Mouse (Mus musculus): ENCODE data around the gene Ankrd17. TPM values are rescaled to one million over a fixed set of nuclear protein-coding genes. Genes with fewer than 3 reads are reported as not detected.

Ankrd17 gene
- polyA plus RNA-seq, 1 experiment, result 47.1 TPM

DNA sequence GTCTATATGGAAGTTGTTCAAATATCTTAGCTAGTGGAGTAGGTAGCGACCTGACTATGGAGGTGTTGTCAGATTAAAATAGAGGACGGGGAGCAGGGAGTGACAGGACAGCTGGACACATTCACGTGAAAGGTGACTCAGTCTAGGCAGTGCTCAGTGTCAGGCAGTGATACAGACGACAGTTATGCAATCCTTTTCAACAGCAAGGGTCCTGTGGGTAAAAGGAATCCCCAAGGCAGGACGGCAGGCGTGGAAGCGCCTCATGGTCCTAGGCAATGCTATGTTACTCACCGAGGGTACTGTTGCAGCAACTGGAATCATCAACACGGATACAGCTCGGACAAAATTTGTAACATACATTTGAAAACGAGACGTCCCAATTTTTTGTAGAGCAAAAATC lies 149.2 kb downstream of the Ankrd17 start:
- Histone ChIP-seq H3K27ac (ENCODE audit: control insufficient read depth, insufficient read depth, low read length) (no peak overlapping the region), H3K4me1 (replicated peaks; ENCODE audit: control insufficient read depth, insufficient read depth, low read length) (no peaks in the 10 kb centered on the region), H3K36me3 (ENCODE audit: control insufficient read depth, insufficient read depth, low read length) (peaks cover 25% of the 10 kb centered on the region), H3K27me3 (ENCODE audit: control insufficient read depth, insufficient read depth, low read length) (no peaks in the 10 kb centered on the region), H3K4me3 (ENCODE audit: control insufficient read depth, insufficient read depth, low read length) (no peak overlapping the region)
- 98% methylated on average over 12 of the region's 12 CpGs for WGBS
- DNase-seq, result no peak
- TF ChIP-seq POLR2A (IDR thresholded peaks at IDR 0.05; ENCODE audit: control insufficient read depth, extremely low read depth, insufficient read depth, low read length, poor library complexity) (no peak), CTCF (IDR thresholded peaks at IDR 0.05; ENCODE audit: borderline replicate concordance, control insufficient read depth, extremely low read depth, insufficient read depth, low read length, poor library complexity) (no peak)

DNA sequence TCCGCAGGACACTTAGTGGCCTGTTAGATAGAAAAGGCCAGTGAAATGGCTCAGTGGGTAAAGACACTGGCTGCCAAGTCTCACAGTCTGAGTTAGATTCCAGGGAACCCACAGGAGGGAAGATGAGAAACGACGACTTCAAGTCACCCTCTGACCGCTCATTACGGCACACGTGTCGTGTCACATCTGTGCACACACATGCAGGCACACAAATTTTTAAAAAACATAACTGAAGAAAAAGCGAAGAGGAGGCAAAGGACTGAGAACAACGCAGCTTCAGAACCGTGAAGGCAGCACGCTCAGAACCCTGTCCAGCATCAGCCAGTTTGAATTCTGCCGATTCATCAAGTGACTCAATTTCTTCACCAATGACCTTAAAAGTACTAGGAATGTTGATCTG lies 153.0 kb downstream of the Ankrd17 start:
- H3K4me3 ChIP-seq (ENCODE audit: control insufficient read depth, insufficient read depth, low read length), result no peak overlapping the region
- no peak for TF ChIP-seq CTCF (IDR thresholded peaks at IDR 0.05; ENCODE audit: borderline replicate concordance, control insufficient read depth, extremely low read depth, insufficient read depth, low read length, poor library complexity)
- no peak for TF ChIP-seq POLR2A (IDR thresholded peaks at IDR 0.05; ENCODE audit: control insufficient read depth, extremely low read depth, insufficient read depth, low read length, poor library complexity)
- 98% methylated on average over 12 of the region's 12 CpGs for WGBS
- no peaks in the 10 kb centered on the region for H3K27me3 ChIP-seq (ENCODE audit: control insufficient read depth, insufficient read depth, low read length)
- no peak for DNase-seq
- peaks cover 23% of the 10 kb centered on the region for H3K36me3 ChIP-seq (ENCODE audit: control insufficient read depth, insufficient read depth, low read length)
- no peaks in the 10 kb centered on the region for H3K4me1 ChIP-seq (replicated peaks; ENCODE audit: control insufficient read depth, insufficient read depth, low read length)
- no peak overlapping the region for H3K27ac ChIP-seq (ENCODE audit: control insufficient read depth, insufficient read depth, low read length)

DNA sequence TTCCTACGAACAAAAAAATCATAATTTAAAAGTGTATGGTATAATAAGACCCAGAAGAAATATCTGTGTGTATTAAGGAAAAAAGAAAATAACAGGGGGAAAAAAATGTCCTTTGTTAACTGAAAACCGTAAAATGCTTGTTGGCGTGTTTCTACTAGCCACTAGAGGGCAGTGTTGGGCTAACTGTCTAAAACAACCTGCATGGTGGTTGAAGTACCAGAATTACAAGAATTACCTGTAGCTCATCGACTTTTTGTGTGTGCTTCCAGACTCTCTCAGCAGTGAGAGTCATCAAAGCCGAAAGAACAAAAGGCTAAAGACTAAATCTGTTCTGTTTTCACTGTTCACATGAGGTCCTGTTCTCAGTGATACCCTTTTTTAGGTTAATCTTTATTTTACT lies 163.2 kb downstream of the Ankrd17 start:
- no peaks in the 10 kb centered on the region for H3K36me3 ChIP-seq (ENCODE audit: control insufficient read depth, insufficient read depth, low read length)
- H3K27me3 ChIP-seq (ENCODE audit: control insufficient read depth, insufficient read depth, low read length), result no peaks in the 10 kb centered on the region
- peak; percentile 36 for DNase-seq
- H3K4me3 ChIP-seq (ENCODE audit: control insufficient read depth, insufficient read depth, low read length), result no peak overlapping the region
- no peak overlapping the region for H3K27ac ChIP-seq (ENCODE audit: control insufficient read depth, insufficient read depth, low read length)
- TF ChIP-seq POLR2A (IDR thresholded peaks at IDR 0.05; ENCODE audit: control insufficient read depth, extremely low read depth, insufficient read depth, low read length, poor library complexity) (no peak), CTCF (IDR thresholded peaks at IDR 0.05; ENCODE audit: borderline replicate concordance, control insufficient read depth, extremely low read depth, insufficient read depth, low read length, poor library complexity) (no peak)
- WGBS, result 15% methylated on average over 5 of the region's 5 CpGs
- no peaks in the 10 kb centered on the region for H3K4me1 ChIP-seq (replicated peaks; ENCODE audit: control insufficient read depth, insufficient read depth, low read length)

DNA sequence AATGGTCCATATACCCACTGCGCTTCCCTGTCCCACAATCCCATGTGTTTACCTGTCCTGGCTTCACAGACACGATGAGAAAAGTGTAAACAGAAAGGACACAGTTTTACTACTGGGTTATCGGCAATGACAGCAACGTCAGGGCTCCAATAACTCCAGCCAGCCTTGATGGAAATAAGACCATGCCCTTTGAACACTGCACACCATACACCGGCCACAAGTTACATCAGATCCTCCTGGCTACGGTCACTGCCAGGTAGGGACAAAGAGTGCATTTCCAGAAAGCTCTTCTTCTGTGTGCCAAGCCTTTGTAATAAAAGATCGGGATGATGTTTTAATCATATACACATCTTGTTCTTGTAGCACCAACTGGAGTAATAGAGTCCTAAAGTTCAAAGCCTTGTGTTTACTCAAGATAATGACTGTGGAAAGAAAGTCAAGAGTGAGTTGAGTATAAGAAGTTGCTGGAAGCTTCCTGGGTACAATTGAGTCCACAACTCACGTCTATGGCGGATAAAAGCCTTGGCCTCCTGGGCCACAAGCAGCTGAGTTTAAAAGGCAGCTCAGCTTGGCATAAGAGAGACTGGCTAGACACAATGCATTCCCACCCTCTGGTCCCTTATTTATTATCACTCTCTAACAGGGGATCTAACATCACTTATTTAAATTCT lies 163.8 kb downstream of the Ankrd17 start:
- TF ChIP-seq CTCF (IDR thresholded peaks at IDR 0.05; ENCODE audit: borderline replicate concordance, control insufficient read depth, extremely low read depth, insufficient read depth, low read length, poor library complexity) (no peak), POLR2A (IDR thresholded peaks at IDR 0.05; ENCODE audit: control insufficient read depth, extremely low read depth, insufficient read depth, low read length, poor library complexity) (no peak)
- no peak overlapping the region for H3K27ac ChIP-seq (ENCODE audit: control insufficient read depth, insufficient read depth, low read length)
- no peaks in the 10 kb centered on the region for H3K4me1 ChIP-seq (replicated peaks; ENCODE audit: control insufficient read depth, insufficient read depth, low read length)
- H3K4me3 ChIP-seq (ENCODE audit: control insufficient read depth, insufficient read depth, low read length), result no peak overlapping the region
- DNase-seq, result no peak
- H3K27me3 ChIP-seq (ENCODE audit: control insufficient read depth, insufficient read depth, low read length), result no peaks in the 10 kb centered on the region
- no peaks in the 10 kb centered on the region for H3K36me3 ChIP-seq (ENCODE audit: control insufficient read depth, insufficient read depth, low read length)
- WGBS, result 84% methylated on average over 9 of the region's 9 CpGs

DNA sequence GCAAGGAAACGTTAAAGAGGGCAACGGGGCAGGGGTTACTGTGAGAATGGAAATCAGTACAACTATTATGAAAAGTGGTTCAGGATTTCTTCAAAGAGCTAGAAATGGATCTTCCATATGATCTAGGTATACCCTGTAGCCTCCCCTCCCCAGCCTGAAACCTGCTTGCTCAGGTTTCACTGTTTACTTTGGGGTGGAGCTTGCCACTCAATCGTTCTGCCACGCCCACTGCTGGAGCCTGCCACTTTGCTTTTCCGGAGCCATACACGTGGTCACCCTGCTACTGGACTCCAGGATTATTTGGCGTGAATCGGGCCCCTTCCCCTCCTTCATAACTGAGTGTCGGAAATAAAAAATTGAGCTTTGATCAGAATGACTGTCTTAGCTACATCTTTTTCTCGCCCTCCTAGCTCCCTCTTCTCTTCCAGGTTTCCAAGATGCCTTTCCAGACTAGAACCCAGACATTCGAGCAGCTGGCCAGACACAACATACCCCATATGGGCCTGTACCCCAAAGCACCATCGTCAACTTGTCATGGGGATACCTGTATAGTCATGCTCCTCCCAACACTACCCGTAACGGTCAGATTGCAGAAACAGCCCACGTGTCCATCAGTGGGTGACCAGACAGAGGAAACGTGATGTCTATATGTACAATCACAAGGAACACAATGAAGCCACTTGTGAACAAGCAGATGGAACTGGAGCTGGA lies 166.3 kb downstream of the Ankrd17 start:
- no peak for DNase-seq
- Histone ChIP-seq H3K4me1 (replicated peaks; ENCODE audit: control insufficient read depth, insufficient read depth, low read length) (no peaks in the 10 kb centered on the region), H3K36me3 (ENCODE audit: control insufficient read depth, insufficient read depth, low read length) (no peaks in the 10 kb centered on the region), H3K27me3 (ENCODE audit: control insufficient read depth, insufficient read depth, low read length) (no peaks in the 10 kb centered on the region), H3K4me3 (ENCODE audit: control insufficient read depth, insufficient read depth, low read length) (no peak overlapping the region), H3K27ac (ENCODE audit: control insufficient read depth, insufficient read depth, low read length) (no peak overlapping the region)
- TF ChIP-seq CTCF (IDR thresholded peaks at IDR 0.05; ENCODE audit: borderline replicate concordance, control insufficient read depth, extremely low read depth, insufficient read depth, low read length, poor library complexity) (no peak), POLR2A (IDR thresholded peaks at IDR 0.05; ENCODE audit: control insufficient read depth, extremely low read depth, insufficient read depth, low read length, poor library complexity) (no peak)
- 67% methylated on average over 16 of the region's 16 CpGs for WGBS

DNA sequence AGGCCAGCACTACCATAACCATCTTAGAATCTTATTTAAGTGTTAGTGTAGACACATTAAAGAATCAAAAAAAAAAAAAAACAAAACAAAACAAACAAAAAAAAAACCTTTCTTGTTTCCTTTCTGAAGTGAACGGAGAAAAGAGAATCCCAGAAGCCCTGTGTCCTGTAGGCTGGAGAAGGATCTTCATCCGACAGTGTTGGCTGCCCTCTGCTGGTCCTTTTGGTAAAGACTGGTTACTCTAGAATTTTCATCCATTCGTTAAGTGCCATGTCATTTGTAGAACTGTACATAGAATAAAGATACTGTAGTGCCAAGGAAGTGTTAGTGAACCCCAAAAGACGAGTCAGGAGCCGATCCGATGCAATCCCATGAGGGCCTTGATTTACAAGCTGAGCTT lies 171.5 kb downstream of the Ankrd17 start:
- Histone ChIP-seq H3K4me3 (ENCODE audit: control insufficient read depth, insufficient read depth, low read length) (no peak overlapping the region), H3K27ac (ENCODE audit: control insufficient read depth, insufficient read depth, low read length) (no peak overlapping the region), H3K36me3 (ENCODE audit: control insufficient read depth, insufficient read depth, low read length) (no peaks in the 10 kb centered on the region), H3K4me1 (replicated peaks; ENCODE audit: control insufficient read depth, insufficient read depth, low read length) (no peaks in the 10 kb centered on the region), H3K27me3 (ENCODE audit: control insufficient read depth, insufficient read depth, low read length) (no peaks in the 10 kb centered on the region)
- TF ChIP-seq CTCF (IDR thresholded peaks at IDR 0.05; ENCODE audit: borderline replicate concordance, control insufficient read depth, extremely low read depth, insufficient read depth, low read length, poor library complexity) (no peak), POLR2A (IDR thresholded peaks at IDR 0.05; ENCODE audit: control insufficient read depth, extremely low read depth, insufficient read depth, low read length, poor library complexity) (no peak)
- peak; percentile 19 for DNase-seq
- WGBS, result 24% methylated on average over 6 of the region's 6 CpGs

All from thymus, adult 2 months (tissue).